Mouse (Mus musculus) midbrain, postnatal 0 days (tissue): Measurements from ENCODE around the gene Mapk7. TPM values are rescaled to one million over a fixed set of nuclear protein-coding genes. Genes with fewer than 3 reads are reported as not detected.
A peak's percentile ranks its signal among the peaks of the same experiment; 100 is the strongest.

Experiments used
- ATAC-seq: fragments of 200-750 bp; cut with Nextera tagmentation; 2 replicates; pipeline ENCODE4 v1.8.0; 2017; ENCODE audit warnings: moderate number of reproducible peaks, mild to moderate bottlenecking, moderate TSS enrichment, moderate library complexity; ENCODE audit not compliant: low FRiP score
- DNase-seq: peaks from one replicate; pipeline ENCODE4 v3.0.0-alpha.2; 2015; ENCODE audit warnings: low spot score
- H3K27ac ChIP-seq: fragments of 300-500 bp; sonication (generic); 2 replicates; pipeline ENCODE4 v1.5.1; 2014; ENCODE audit warnings: low read depth, mild to moderate bottlenecking, low read length, mixed read lengths
- H3K27me3 ChIP-seq: fragments of 300-500 bp; sonication (generic); 2 replicates; pipeline ENCODE4 v1.6.1; 2014; ENCODE audit warnings: low read length, control low read depth, mixed read lengths; ENCODE audit not compliant: insufficient read depth
- H3K36me3 ChIP-seq: fragments of 300-500 bp; sonication (generic); 2 replicates; pipeline ENCODE4 v1.6.1; 2014; ENCODE audit warnings: low read length, control low read depth, mixed read lengths; ENCODE audit not compliant: insufficient read depth
- H3K4me1 ChIP-seq: fragments of 300-500 bp; sonication (generic); 2 replicates; pipeline ENCODE4 v1.6.1; 2014; ENCODE audit warnings: mild to moderate bottlenecking, control low read depth, antibody characterized with exemption, low read length, mixed read lengths; ENCODE audit not compliant: insufficient read depth
- H3K4me2 ChIP-seq: fragments of 300-500 bp; sonication (generic); 2 replicates; pipeline ENCODE4 v1.6.1; 2014; ENCODE audit warnings: low read depth, mild to moderate bottlenecking, low read length, mixed read lengths; ENCODE audit not compliant: poor library complexity, severe bottlenecking
- H3K4me3 ChIP-seq: fragments of 300-500 bp; sonication (generic); 2 replicates; pipeline ENCODE4 v1.5.1; 2014; ENCODE audit warnings: low read depth, mild to moderate bottlenecking, low read length, moderate library complexity
- H3K9ac ChIP-seq: fragments of 300-500 bp; sonication (generic); replicated peaks from 2 replicates; pipeline ENCODE4 v1.6.1; 2014; ENCODE audit warnings: mild to moderate bottlenecking, low read length, moderate library complexity, mixed read lengths; ENCODE audit not compliant: poor library complexity, severe bottlenecking
- H3K9me3 ChIP-seq: fragments of 300-500 bp; sonication (generic); 2 replicates; pipeline ENCODE4 v1.6.1; 2016; ENCODE audit warnings: low read length, control low read depth
- CTCF ChIP-seq: IDR thresholded peaks from 2 replicates; pipeline ENCODE4 v1.5.1; 2016; ENCODE audit warnings: antibody characterized with exemption, mild to moderate bottlenecking
- WGBS: fragments of 180-500 bp; shearing (Covaris S2); extraction: QIAGEN DNeasy Blood & Tissue Kit; methylation state at CpG from one replicate; pipeline ENCODE4 v1.1.7; 2014; 5-methylcytosine and 5-hydroxymethylcytosine counted together
- polyA plus RNA-seq: library from polyadenylated mRNA; unstranded; fragments of >200 nt; fragmentation: Nextera tagmentation; extraction: Ambion mirVana; gene quantifications from 2 replicates; pipeline ENCODE4 v1.2.1, GENCODE M21; 2015
- total RNA-seq: library from RNA; depleted of rRNA; stranded (reverse); fragments of >200 nt; gene quantifications from 2 replicates; pipeline ENCODE4 v1.2.3, GENCODE M21; 2014; rRNA removed

Gene Mapk7
- 37.3 and 46.1 TPM in 2 replicates for total RNA-seq
- 36.6 and 36.9 TPM in 2 replicates for polyA plus RNA-seq

DNA sequence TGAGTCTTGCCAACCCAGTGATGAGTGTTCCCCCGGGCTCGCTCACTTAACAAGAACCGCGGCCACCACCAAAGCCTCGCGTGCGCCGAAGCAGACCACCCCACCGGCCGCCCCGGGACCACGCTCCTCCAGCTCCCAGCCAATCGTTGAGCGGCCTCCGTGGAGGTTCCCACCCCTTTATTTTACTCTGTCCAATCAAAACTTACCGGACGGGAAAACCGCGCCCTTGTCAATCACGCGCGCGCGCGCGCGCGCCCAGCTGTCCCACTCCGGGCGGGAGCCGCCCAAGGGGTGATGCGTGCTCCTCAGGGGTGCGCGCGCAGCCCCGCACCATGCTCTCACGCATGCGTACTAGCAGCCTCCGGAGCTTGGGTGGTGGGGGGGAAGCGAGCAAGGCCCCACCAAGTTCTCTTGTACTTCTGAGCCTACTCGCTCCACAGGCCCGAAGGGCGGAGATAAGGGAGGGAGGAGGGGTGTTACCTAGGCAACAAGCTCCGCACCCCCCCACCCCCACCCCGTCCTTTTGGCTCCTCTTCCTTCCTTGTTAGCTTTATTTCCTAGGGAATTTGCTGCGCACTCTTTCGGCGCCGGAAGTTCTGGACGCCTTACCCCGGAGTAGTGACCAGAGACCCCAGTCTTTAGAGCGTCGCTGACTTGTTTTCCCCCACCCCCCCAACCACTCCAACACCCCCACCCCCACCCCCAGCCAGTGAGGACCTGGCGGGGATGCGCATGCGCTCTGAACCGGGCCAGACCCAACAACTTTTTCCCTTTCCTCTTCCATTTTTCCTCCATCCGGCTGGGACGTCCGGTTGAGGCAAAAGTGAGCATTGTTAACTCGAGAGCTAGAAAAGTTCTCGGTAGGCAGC is at the start of gene Mapk7:
Gene Mapk7, minus strand, starts transcription at position 278 of the 869 bp plus-strand sequence.
- Histone ChIP-seq H3K27me3 (no peaks in the 10 kb centered on the region), H3K27ac (peak within 1 kb of the TSS; percentile 87), H3K4me3 (peak within 1 kb of the TSS; percentile 81), H3K9me3 (no peaks in the 10 kb centered on the region), H3K4me1 (peaks cover 12% of the 10 kb centered on the region; the same call in 1 of the 2 replicates), H3K4me2 (peak within 1 kb of the TSS; percentile 73), H3K9ac (peak within 1 kb of the TSS; percentile 89), H3K36me3 (peaks cover 22% of the 10 kb centered on the region)
- ATAC-seq: peak; percentile 98
- DNase-seq: peak; percentile 99
- TF ChIP-seq CTCF: no peak
- WGBS: 1% methylated on average over 57 of the region's 62 CpGs

DNA sequence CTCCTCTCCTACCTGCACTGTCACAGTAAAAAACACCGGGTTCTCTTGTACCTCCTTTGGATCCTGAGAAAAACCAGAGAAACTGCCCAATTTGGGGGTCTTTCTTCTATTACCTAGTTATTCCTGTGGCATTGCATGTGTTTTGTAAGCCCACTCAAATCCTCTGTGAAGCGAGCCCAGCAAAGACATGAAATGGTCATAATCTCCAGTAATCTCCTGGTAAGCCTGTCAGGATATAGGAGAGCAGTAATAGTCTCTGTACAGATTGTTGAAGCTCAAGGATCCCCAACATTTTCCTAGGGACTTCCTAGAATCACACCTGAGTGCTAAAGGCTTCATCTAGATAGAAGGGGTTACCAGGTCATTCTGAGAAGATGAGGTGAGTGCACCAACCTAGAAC is 46.9 kb upstream of the Mapk7 start:
- Histone ChIP-seq H3K4me3 (no peak overlapping the region), H3K4me2 (no peak overlapping the region), H3K9ac (no peak overlapping the region), H3K27ac (no peak overlapping the region), H3K36me3 (peaks cover 28% of the 10 kb centered on the region), H3K9me3 (no peaks in the 10 kb centered on the region), H3K27me3 (no peaks in the 10 kb centered on the region), H3K4me1 (no peaks in the 10 kb centered on the region)
- no peak for TF ChIP-seq CTCF
- 87% methylated on average over 2 of the region's 2 CpGs for WGBS
- no peak for DNase-seq
- no peak for ATAC-seq

DNA sequence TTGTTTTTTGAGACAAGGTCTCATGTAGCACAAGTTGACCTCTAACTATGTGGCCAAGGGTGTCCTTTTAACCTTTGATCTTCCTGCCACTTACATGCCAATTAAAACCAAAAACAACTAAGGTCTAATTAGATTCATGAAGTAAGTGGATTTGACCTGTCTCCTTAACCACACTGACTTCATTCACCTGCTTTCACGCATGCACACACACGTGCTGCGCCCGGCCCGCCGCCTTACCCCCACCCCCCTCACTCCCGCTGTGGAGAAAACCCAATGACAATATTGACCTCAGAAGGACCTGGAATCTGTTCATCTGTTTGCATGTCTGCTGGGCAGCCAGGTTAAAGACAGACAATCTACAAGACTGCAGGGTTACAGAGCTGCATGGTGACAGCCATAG is 46.4 kb upstream of the Mapk7 start:
- Histone ChIP-seq H3K36me3 (peaks cover 29% of the 10 kb centered on the region), H3K27ac (no peak overlapping the region), H3K9me3 (no peaks in the 10 kb centered on the region), H3K9ac (no peak overlapping the region), H3K27me3 (no peaks in the 10 kb centered on the region), H3K4me1 (no peaks in the 10 kb centered on the region), H3K4me3 (no peak overlapping the region), H3K4me2 (no peak overlapping the region)
- DNase-seq: no peak
- 88% methylated on average over 7 of the region's 7 CpGs for WGBS
- ATAC-seq: no peak
- no peak for TF ChIP-seq CTCF

DNA sequence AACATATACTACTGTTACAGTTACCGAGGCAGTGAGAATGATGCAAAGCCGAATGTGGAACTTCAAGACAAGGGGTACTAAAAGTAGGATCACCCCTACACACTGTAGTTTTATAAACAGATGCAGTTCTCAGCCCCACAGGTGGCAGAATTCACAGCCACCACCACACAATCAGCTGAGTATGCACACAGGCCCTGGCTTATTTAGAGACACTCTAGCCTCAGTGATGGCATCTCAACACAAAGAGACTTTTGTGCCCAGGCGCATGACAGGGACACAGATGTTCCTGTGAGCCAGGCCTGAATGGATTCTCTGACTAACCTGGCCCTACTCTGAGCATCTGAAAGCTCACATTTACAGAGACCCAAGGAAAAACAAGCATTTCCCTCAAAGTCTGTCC is 43.2 kb upstream of the Mapk7 start:
- H3K27me3 ChIP-seq: no peaks in the 10 kb centered on the region
- TF ChIP-seq CTCF: no peak
- H3K27ac ChIP-seq: peak overlapping the region; percentile 4; the same call in 1 of the 2 replicates
- no peaks in the 10 kb centered on the region for H3K9me3 ChIP-seq
- H3K9ac ChIP-seq: no peak overlapping the region
- DNase-seq (peak; percentile 24), ATAC-seq (no peak)
- no peaks in the 10 kb centered on the region for H3K4me1 ChIP-seq
- H3K4me3 ChIP-seq: no peak overlapping the region
- WGBS: 90% methylated on average over 3 of the region's 3 CpGs
- H3K36me3 ChIP-seq: peaks cover 31% of the 10 kb centered on the region
- no peak overlapping the region for H3K4me2 ChIP-seq

DNA sequence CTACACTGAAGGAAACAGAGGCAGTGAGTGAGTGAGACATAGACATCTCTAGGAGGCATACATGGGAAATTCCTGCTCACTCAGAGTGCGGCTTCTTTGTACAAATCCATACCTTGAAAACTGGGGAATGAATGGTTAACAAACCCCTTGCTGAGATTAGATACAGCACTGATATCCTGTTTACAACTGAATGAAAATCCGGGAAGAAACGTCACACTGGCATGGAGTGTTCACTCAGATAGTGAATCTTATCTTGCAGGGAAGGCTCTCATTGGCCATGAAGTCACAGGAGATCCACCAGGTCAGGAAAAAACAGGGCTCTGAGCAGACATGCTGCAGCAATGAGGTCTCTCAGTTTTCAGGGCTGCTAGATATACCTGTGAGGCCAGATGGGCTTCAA is 42.7 kb upstream of the Mapk7 start:
- ATAC-seq: no peak

DNA sequence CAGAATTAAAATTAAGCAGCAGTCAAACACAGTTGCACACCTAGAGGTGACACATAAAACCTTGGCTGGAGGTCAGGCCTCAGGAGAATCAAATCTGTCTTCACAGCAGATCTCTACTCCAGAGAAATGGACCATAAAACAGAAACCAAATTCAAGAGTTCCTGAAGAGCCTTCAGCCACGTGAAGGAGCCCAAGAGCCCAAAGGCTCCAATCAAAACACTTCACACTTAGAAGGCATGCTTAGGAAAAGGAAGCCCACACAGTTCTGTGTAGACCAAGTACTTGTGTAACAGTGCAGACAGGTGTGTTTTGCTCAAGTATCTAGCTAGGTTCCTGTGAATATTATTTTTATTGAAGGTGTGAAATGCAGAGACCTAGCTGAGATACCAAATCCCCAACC is 41.3 kb upstream of the Mapk7 start:
- TF ChIP-seq CTCF: no peak
- DNase-seq (no peak), ATAC-seq (no peak)
- Histone ChIP-seq H3K27me3 (no peaks in the 10 kb centered on the region), H3K9me3 (no peaks in the 10 kb centered on the region), H3K4me3 (no peak overlapping the region), H3K27ac (no peak overlapping the region), H3K9ac (no peak overlapping the region), H3K4me2 (no peak overlapping the region), H3K36me3 (peaks cover 24% of the 10 kb centered on the region), H3K4me1 (no peaks in the 10 kb centered on the region)
- WGBS: 64% methylated on average over 1 of the region's 1 CpGs

More for the DNA sequence above, 42.7 kb upstream of the Mapk7 start:
- no peak overlapping the region for H3K9ac ChIP-seq
- no peak for DNase-seq
- no peaks in the 10 kb centered on the region for H3K9me3 ChIP-seq
- H3K4me2 ChIP-seq: no peak overlapping the region
- H3K4me1 ChIP-seq: no peaks in the 10 kb centered on the region
- peak overlapping the region; percentile 4; the same call in 1 of the 2 replicates for H3K27ac ChIP-seq
- H3K27me3 ChIP-seq: no peaks in the 10 kb centered on the region
- no peak for TF ChIP-seq CTCF
- peaks cover 31% of the 10 kb centered on the region for H3K36me3 ChIP-seq
- no peak overlapping the region for H3K4me3 ChIP-seq
- whole genome bisulfite sequencing: 63% methylated on average over 3 of the region's 3 CpGs
